ENCODE assay signal across 1 mouse cellular context in the genomic region with DNA sequence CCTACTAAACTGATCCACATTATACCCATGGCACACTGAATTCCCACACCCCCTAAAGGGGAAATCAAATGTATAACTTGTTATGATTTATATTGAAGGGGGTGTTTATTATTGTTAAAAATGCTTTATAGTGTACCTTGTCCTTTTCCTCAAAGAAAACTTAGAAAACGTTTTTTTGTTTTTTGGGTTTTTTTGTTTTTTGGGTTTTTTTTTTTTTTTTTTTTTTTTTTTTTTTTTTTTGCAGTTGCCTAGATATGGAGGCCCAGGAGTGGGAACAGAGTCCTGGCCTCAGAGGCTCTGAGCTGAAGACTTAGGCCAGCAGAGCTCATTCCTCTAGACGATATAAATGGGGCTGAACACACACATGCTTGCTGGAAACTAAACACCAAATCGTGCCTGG.
TF ChIP-seq lines count a peak whose summit lies in the region.

No protein-coding gene starts in this region.

TF ChIP-seq in CH12.LX, 34 proteins besides CTCF, POLR2A, EP300 and RAD21 (continued from another document):
- TF ChIP-seq NELFE (IDR thresholded peaks at IDR 0.05; ENCODE audit: low read depth, low read length) (no peak), ZKSCAN1 (IDR thresholded peaks at IDR 0.05; ENCODE audit: borderline replicate concordance, low read depth, low read length) (no peak), ZNF384 (IDR thresholded peaks at IDR 0.05; ENCODE audit: low read depth, low read length) (peak; percentile 50; the same call in 1 of the 2 replicates), ZC3H11A (IDR thresholded peaks at IDR 0.05; ENCODE audit: low read depth, low read length) (no peak), TBP (conservative IDR thresholded peaks at IDR 0.05; ENCODE audit: low read depth, low read length) (no peak)
